Mouse (Mus musculus) heart, embryonic 12.5 days (tissue): ENCODE data around the gene Ric8b. TPM values are rescaled to one million over a fixed set of nuclear protein-coding genes. Genes with fewer than 3 reads are reported as not detected.
A peak's percentile ranks its signal among the peaks of the same experiment; 100 is the strongest.

ENCODE experiments used
- ATAC-seq: fragments of 200-750 bp; cut with Nextera tagmentation; 2 replicates; pipeline ENCODE4 v1.8.0; 2017; ENCODE audit warnings: moderate TSS enrichment, moderate library complexity; ENCODE audit not compliant: insufficient number of reproducible peaks, low FRiP score
- H3K27ac ChIP-seq: fragments of 300-500 bp; sonication (generic); 2 replicates; pipeline ENCODE4 v1.5.1; 2016; ENCODE audit warnings: mild to moderate bottlenecking, moderate library complexity; ENCODE audit not compliant: poor library complexity, severe bottlenecking
- H3K27me3 ChIP-seq: fragments of 300-500 bp; sonication (generic); replicated peaks from 2 replicates; pipeline ENCODE4 v1.6.1; 2016; ENCODE audit warnings: mild to moderate bottlenecking, moderate library complexity
- H3K36me3 ChIP-seq: fragments of 300-500 bp; sonication (generic); 2 replicates; pipeline ENCODE4 v1.6.1; 2016; ENCODE audit warnings: mild to moderate bottlenecking, moderate library complexity
- H3K4me1 ChIP-seq: fragments of 300-500 bp; sonication (generic); replicated peaks from 2 replicates; pipeline ENCODE4 v1.6.1; 2016; ENCODE audit warnings: mild to moderate bottlenecking
- H3K4me2 ChIP-seq: fragments of 300-500 bp; sonication (generic); 2 replicates; pipeline ENCODE4 v1.6.1; 2016; ENCODE audit warnings: mild to moderate bottlenecking, moderate library complexity
- H3K4me3 ChIP-seq: fragments of 300-500 bp; sonication (generic); 2 replicates; pipeline ENCODE4 v1.5.1; 2016; ENCODE audit warnings: mild to moderate bottlenecking
- H3K9ac ChIP-seq: fragments of 300-500 bp; sonication (generic); 2 replicates; pipeline ENCODE4 v1.6.1; 2016; ENCODE audit warnings: mild to moderate bottlenecking, moderate library complexity
- H3K9me3 ChIP-seq: fragments of 300-500 bp; sonication (generic); replicated peaks from 2 replicates; pipeline ENCODE4 v1.6.1; 2016; ENCODE audit warnings: mild to moderate bottlenecking, moderate library complexity
- WGBS: fragments of 180-500 bp; shearing (Covaris S2); methylation state at CpG from one replicate; pipeline ENCODE4 v1.1.7; 2016; 5-methylcytosine and 5-hydroxymethylcytosine counted together
- polyA plus RNA-seq: library from polyadenylated mRNA; unstranded; fragments of >200 nt; fragmentation: Nextera tagmentation; extraction: Ambion mirVana; gene quantifications from 2 replicates; pipeline ENCODE4 v1.2.1, GENCODE M21; 2016

Gene Ric8b
- polyA plus RNA-seq, 1 experiment from 2014 or later: 20.7 TPM

GRCm38 (mm10) chr10:84896941-84897930 is 20.2 kb upstream of the Ric8b start:
- Histone ChIP-seq H3K4me2 (no peak overlapping the region), H3K36me3 (no peaks in the 10 kb centered on the region), H3K4me3 (no peak overlapping the region), H3K9ac (no peak overlapping the region), H3K27ac (no peak overlapping the region), H3K27me3 (no peaks in the 10 kb centered on the region; the same call in 1 of the 2 replicates), H3K4me1 (peaks cover 36% of the 10 kb centered on the region), H3K9me3 (no peaks in the 10 kb centered on the region)
- no peak for ATAC-seq
- whole genome bisulfite sequencing: 52% methylated on average over 9 of the region's 9 CpGs

DNA sequence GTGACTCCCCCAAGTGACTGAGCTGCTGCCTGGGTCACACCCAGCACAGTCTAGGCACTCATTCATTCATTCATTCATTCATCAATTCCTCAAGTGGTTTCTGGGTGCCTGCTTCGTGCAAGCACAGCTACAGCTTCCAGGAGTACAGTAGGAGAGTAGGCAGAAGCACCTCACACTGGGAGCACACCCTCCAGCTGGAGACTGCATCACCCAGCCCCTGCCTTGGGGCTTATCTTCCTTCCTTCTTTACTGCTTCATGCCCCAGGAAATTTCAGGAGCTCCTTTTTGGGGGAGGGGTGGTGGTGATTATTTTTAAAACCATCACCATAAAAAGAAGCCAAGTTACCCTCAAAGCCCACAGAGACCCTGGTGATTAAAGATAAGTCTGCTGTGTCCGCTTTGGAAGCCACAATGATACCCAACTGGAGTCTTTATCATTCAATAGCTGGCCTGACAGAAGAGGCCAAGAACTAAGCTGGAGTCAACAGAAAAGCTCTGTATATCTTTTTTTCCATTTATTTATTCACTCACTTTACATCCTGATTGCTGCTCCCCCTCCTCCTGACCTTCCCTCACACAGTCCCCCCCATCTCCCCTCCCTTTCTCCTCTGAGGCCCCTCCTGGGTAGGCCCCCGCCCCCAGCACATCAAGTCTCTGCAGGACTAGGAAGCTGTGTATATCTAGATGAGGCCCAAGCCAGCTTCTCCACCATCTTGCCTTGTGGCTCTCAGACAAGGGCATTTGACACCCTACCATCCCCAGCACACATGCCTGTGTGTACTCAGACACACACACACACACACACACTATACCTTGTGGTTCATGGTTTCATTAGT is 19.1 kb upstream of the Ric8b start:
- H3K36me3 ChIP-seq: no peaks in the 10 kb centered on the region
- H3K27me3 ChIP-seq: no peaks in the 10 kb centered on the region; the same call in 1 of the 2 replicates
- no peak for ATAC-seq
- H3K4me3 ChIP-seq: no peak overlapping the region
- 65% methylated on average over 3 of the region's 3 CpGs for WGBS
- H3K27ac ChIP-seq: no peak overlapping the region
- no peak overlapping the region for H3K4me2 ChIP-seq
- no peak overlapping the region for H3K9ac ChIP-seq
- peaks cover 43% of the 10 kb centered on the region for H3K4me1 ChIP-seq
- H3K9me3 ChIP-seq: no peaks in the 10 kb centered on the region

DNA sequence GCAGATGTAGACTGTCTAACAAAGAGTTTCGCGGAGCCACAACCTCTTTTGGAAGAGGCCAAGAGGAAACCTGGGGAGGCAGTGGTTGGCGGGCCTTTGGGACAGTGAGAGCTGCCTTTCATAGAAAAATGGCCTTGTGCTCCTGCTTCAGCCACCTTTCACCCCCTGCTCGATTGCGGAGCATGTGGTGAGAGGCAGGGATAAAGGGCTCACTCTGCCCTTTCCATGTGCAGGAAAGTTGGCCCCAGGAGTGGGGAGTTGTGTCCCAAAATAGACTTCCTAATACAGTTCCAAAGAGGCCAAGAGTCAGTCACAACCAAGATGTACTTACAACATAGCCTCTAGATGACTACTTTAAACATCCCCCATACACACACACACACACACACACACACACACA is 15.7 kb upstream of the Ric8b start:
- no peak for ATAC-seq

DNA sequence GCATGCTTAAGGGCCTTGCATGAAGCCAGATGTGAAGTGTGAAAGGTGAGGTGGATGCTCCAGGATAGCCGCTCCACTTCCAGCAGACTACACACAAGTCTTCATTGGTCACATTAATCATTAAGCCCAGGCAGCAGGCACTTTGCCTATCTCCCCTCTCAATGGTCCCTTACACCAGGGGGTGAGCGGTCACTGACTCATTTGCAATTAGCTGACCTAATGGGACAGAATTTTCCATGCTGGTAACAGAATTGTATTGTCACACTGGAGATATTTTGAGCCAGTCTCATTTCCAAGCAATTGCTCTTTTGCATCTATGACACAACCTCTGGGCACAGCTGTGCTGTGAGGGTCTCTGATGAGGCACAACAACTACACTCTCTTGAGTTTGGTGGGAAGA is 15.2 kb upstream of the Ric8b start:
- H3K36me3 ChIP-seq: no peaks in the 10 kb centered on the region
- H3K4me3 ChIP-seq: no peak overlapping the region
- WGBS: 63% methylated on average over 2 of the region's 2 CpGs
- H3K9ac ChIP-seq: no peak overlapping the region
- H3K9me3 ChIP-seq: no peaks in the 10 kb centered on the region
- no peak overlapping the region for H3K27ac ChIP-seq
- no peaks in the 10 kb centered on the region for H3K27me3 ChIP-seq
- ATAC-seq: no peak
- peaks cover 46% of the 10 kb centered on the region for H3K4me1 ChIP-seq
- no peak overlapping the region for H3K4me2 ChIP-seq

More for the DNA sequence above, 15.7 kb upstream of the Ric8b start:
- no peak overlapping the region for H3K4me3 ChIP-seq
- 61% methylated on average over 5 of the region's 5 CpGs for WGBS
- no peak overlapping the region for H3K9ac ChIP-seq
- no peaks in the 10 kb centered on the region for H3K9me3 ChIP-seq
- H3K27me3 ChIP-seq: no peaks in the 10 kb centered on the region
- H3K4me1 ChIP-seq: peaks cover 51% of the 10 kb centered on the region
- H3K36me3 ChIP-seq: no peaks in the 10 kb centered on the region
- no peak overlapping the region for H3K27ac ChIP-seq
- no peak overlapping the region for H3K4me2 ChIP-seq

DNA sequence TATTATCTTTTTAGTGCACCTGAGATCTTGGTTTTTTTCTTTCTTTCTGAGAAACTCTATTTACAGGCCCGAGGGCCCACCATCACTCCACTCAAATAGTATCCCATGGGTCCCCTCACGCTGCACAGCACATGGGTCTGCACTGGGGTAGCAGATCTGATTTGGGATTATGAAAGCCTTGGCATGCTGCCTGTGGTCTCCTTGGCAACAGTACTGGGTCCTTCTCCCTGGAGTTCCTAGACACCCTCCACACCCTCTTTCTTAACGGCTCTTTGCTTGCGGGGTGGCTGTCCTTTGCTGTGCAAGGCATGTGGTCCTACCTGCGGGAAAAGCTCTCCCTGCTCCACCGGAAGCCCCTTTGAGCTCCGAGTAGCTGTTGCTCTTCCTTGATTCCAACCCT is 14.1 kb upstream of the Ric8b start:
- ATAC-seq: 0 out of 2 replicates have a peak, but pooled peaks have one; percentile 29
- Histone ChIP-seq H3K9ac (no peak overlapping the region), H3K36me3 (no peaks in the 10 kb centered on the region), H3K4me3 (no peak overlapping the region; the same call in 1 of the 2 replicates), H3K27me3 (no peaks in the 10 kb centered on the region), H3K4me2 (peak overlapping the region; percentile 55), H3K9me3 (no peaks in the 10 kb centered on the region), H3K4me1 (peaks cover 39% of the 10 kb centered on the region), H3K27ac (no peak overlapping the region)
- WGBS: 40% methylated on average over 7 of the region's 7 CpGs

DNA sequence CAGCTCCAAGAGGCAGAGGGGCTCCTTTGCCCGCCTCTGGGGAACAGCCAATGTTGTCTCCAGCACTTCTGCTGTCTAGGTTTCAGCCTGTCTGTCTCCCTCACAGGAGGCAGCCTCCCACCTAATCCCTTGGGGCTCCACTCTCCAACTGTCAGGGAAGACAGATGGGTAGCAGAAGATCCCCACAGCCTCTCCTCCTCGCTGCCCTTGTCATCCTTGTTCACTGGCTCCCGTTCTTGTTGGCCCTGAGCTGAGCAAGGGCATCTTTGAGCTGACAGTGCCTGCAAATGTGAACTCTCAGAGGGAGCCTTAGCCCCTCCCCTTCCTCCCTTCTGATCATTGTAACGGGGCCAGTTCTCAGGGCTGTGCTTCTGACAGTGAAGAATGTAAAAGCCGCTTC is 13.7 kb upstream of the Ric8b start:
- no peaks in the 10 kb centered on the region for H3K27me3 ChIP-seq
- H3K9ac ChIP-seq: no peak overlapping the region
- no peak overlapping the region; the same call in 1 of the 2 replicates for H3K4me3 ChIP-seq
- H3K36me3 ChIP-seq: no peaks in the 10 kb centered on the region
- WGBS: 5% methylated on average over 5 of the region's 5 CpGs
- peak overlapping the region; percentile 55 for H3K4me2 ChIP-seq
- H3K4me1 ChIP-seq: peaks cover 36% of the 10 kb centered on the region
- no peak overlapping the region for H3K27ac ChIP-seq
- H3K9me3 ChIP-seq: no peaks in the 10 kb centered on the region
- peak; percentile 61; the same call in 1 of the 2 replicates for ATAC-seq

- H3K27ac ChIP-seq: no peak overlapping the region
- no peak for ATAC-seq
- no peak overlapping the region for H3K9ac ChIP-seq
- no peaks in the 10 kb centered on the region for H3K36me3 ChIP-seq
- WGBS: 81% methylated on average over 9 of the region's 9 CpGs
- no peak overlapping the region for H3K4me3 ChIP-seq
- no peak overlapping the region for H3K4me2 ChIP-seq
- no peaks in the 10 kb centered on the region for H3K27me3 ChIP-seq
- H3K9me3 ChIP-seq: no peaks in the 10 kb centered on the region
- peaks cover 20% of the 10 kb centered on the region for H3K4me1 ChIP-seq
Measured at GRCm38 (mm10) chr10:84906895-84907294, 10.5 kb upstream of the Ric8b start.

GRCm38 (mm10) chr10:84908006-84908405 is 9.4 kb upstream of the Ric8b start:
- Histone ChIP-seq H3K4me2 (no peak overlapping the region), H3K27ac (no peak overlapping the region), H3K4me3 (no peak overlapping the region), H3K36me3 (no peaks in the 10 kb centered on the region), H3K9me3 (no peaks in the 10 kb centered on the region), H3K27me3 (no peaks in the 10 kb centered on the region), H3K9ac (no peak overlapping the region), H3K4me1 (peaks cover 14% of the 10 kb centered on the region)
- 68% methylated on average over 3 of the region's 3 CpGs for WGBS
- ATAC-seq: no peak

DNA sequence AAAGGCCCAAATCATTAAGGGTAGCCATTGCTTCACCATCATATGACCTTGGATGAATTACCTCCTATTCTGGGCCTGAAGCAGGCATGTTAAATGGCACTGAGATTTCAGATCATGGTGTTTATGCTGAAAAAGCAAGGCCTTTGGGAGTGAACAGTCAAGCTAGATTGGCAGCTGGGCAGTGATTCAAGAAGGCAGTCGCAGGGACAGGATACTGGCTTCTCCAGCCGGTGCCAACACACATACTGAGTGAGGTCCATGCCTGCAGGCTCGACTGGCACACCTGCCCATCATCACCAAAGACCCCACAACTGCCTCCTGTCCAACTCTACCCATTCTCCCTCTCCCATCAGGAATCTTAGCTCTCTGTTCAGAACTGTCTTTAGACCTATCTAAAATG is 8.9 kb upstream of the Ric8b start:
- Histone ChIP-seq H3K27ac (no peak overlapping the region), H3K4me1 (peaks cover 9% of the 10 kb centered on the region), H3K9ac (no peak overlapping the region), H3K36me3 (no peaks in the 10 kb centered on the region), H3K9me3 (no peaks in the 10 kb centered on the region), H3K4me3 (no peak overlapping the region), H3K4me2 (no peak overlapping the region), H3K27me3 (no peaks in the 10 kb centered on the region)
- WGBS: 78% methylated on average over 3 of the region's 3 CpGs
- no peak for ATAC-seq

DNA sequence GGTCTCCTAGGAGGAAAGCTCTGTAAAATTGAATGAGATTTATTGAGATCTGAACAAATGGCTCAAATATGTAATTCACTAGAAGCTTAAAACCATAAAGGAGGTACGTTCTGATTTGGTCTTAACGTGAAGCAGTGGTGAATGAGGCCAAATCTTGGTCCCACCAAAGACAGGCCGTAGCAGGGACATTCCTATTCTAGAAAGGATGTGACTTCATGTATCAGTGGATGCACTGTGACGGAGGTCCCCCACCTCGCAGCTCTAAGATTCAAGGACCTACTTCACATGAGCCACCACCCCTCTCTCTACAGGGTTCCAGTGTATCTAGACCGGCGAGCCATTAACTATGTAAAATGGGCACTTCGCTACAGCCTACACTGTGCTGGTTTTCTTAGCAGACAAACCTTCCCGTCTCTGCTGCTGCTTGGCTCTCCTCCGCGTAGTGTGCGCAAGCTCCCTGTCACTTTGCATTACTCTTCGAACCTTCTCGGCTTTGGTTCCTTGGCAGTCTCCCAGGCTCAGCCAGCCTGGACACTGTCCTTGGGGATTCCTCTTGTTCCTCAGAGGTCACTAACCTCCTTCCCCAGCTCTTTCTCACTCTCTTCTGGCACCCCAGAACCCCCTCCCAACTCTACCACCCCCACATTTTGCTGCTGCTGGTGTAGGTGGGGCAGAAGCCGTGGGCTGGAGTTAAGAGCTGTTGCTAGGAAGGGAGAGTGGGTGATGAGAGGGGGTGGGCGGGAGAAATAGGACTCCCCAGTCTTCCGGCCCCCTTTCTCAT is 8.2 kb upstream of the Ric8b start:
- H3K9ac ChIP-seq: no peak overlapping the region
- H3K27ac ChIP-seq: no peak overlapping the region
- no peaks in the 10 kb centered on the region for H3K36me3 ChIP-seq
- no peak for ATAC-seq
- H3K4me1 ChIP-seq: peaks cover 2% of the 10 kb centered on the region; the same call in 1 of the 2 replicates
- H3K9me3 ChIP-seq: no peaks in the 10 kb centered on the region
- H3K27me3 ChIP-seq: no peaks in the 10 kb centered on the region
- H3K4me2 ChIP-seq: no peak overlapping the region; the same call in 1 of the 2 replicates
- 72% methylated on average over 17 of the region's 17 CpGs for WGBS
- H3K4me3 ChIP-seq: no peak overlapping the region
